Mouse (Mus musculus) C2C12 (cell line): Measurements from ENCODE around the gene Cnn2. TPM values are rescaled to one million over a fixed set of nuclear protein-coding genes. Genes with fewer than 3 reads are reported as not detected.

Source experiments
- H3K27me3 ChIP-seq: one replicate; pipeline ENCODE4 v1.6.1; 2011; ENCODE audit not compliant: control insufficient read depth, insufficient read depth, insufficient read length
- H3K36me3 ChIP-seq: one replicate; pipeline ENCODE4 v1.6.1; 2011; ENCODE audit not compliant: control insufficient read depth, insufficient read depth
- H3K4me3 ChIP-seq: one replicate; pipeline ENCODE4 v1.5.1; 2011; ENCODE audit warnings: mild to moderate bottlenecking, control low read depth; ENCODE audit not compliant: poor library complexity, insufficient read depth, severe bottlenecking
- H3K79me2 ChIP-seq: one replicate; pipeline ENCODE4 v1.6.1; 2011; ENCODE audit not compliant: control insufficient read depth, insufficient read depth
- H3K79me3 ChIP-seq: one replicate; pipeline ENCODE4 v1.6.1; 2011; ENCODE audit warnings: low read depth, control low read depth
- H3ac ChIP-seq: one replicate; pipeline ENCODE3; 2011; ENCODE audit warnings: low read depth; ENCODE audit not compliant: control insufficient read depth, insufficient read length
- CEBPB ChIP-seq: IDR thresholded peaks from one replicate; pipeline ENCODE4 v1.6.1; 2011; ENCODE audit warnings: low read depth, mild to moderate bottlenecking, control low read depth, moderate library complexity
- CTCF ChIP-seq: IDR thresholded peaks from one replicate; pipeline ENCODE4 v1.5.1; 2011; ENCODE audit not compliant: control insufficient read depth, insufficient read depth, insufficient read length
- FOSL1 ChIP-seq: IDR thresholded peaks from one replicate; pipeline ENCODE4 v1.8.0; 2011; ENCODE audit warnings: mild to moderate bottlenecking, low read length; ENCODE audit not compliant: poor library complexity, insufficient read depth, severe bottlenecking
- MAX ChIP-seq: IDR thresholded peaks from one replicate; pipeline ENCODE4 v1.6.1; 2011; ENCODE audit warnings: mild to moderate bottlenecking, control low read depth
- MYOD1 ChIP-seq: IDR thresholded peaks from one replicate; pipeline ENCODE4 v1.6.1; 2011; ENCODE audit warnings: low read depth; ENCODE audit not compliant: control insufficient read depth, insufficient read length
- MYOG ChIP-seq: IDR thresholded peaks from one replicate; pipeline ENCODE4 v1.6.1; 2011; ENCODE audit not compliant: control insufficient read depth, insufficient read length; ENCODE audit errors: extremely low read depth
- USF1 ChIP-seq: IDR thresholded peaks from one replicate; pipeline ENCODE4 v1.6.1; 2011; ENCODE audit warnings: low read depth, mild to moderate bottlenecking, control low read depth, moderate library complexity
- polyA plus RNA-seq: library from polyadenylated mRNA; unstranded; fragments of >200 nt; fragmentation: generic; extraction: Trizol; gene quantifications from one replicate; pipeline ENCODE4 v1.2.1, GENCODE M21; 2012; ENCODE audit warnings: missing spikeins

The Cnn2 gene
- polyA plus RNA-seq, 1 experiment: 437 TPM

DNA sequence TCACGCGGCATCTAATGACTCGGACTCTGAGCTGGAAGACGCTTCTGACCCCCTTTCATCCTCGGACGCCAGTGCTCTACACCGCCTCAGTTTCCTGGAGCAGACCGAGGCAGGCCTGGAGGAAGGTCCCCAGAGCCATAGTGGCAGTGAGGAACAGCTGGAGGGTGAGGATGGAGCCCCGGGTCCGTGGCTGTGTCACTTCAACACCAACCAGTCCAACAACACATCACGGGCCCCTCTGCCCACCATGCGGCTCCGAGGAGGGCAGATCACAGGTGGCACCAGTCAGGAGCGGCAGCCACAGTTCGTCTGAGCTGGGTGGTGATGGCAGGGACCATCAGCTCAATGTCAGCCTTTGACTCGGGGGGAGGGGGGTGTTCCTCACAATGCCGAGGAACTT lies 42.4 kb downstream of the Cnn2 start:
- no peaks in the 10 kb centered on the region for H3K27me3 ChIP-seq
- peaks cover 5% of the 10 kb centered on the region for H3K79me2 ChIP-seq
- H3K4me3 ChIP-seq: no peak overlapping the region
- TF ChIP-seq MAX (no peak), MYOD1 (no peak), MYOG (no peak), USF1 (no peak), CEBPB (no peak), FOSL1 (no peak), CTCF (no peak)
- H3ac ChIP-seq: no peak overlapping the region
- H3K79me3 ChIP-seq: no peaks in the 10 kb centered on the region
- peaks cover 13% of the 10 kb centered on the region for H3K36me3 ChIP-seq

DNA sequence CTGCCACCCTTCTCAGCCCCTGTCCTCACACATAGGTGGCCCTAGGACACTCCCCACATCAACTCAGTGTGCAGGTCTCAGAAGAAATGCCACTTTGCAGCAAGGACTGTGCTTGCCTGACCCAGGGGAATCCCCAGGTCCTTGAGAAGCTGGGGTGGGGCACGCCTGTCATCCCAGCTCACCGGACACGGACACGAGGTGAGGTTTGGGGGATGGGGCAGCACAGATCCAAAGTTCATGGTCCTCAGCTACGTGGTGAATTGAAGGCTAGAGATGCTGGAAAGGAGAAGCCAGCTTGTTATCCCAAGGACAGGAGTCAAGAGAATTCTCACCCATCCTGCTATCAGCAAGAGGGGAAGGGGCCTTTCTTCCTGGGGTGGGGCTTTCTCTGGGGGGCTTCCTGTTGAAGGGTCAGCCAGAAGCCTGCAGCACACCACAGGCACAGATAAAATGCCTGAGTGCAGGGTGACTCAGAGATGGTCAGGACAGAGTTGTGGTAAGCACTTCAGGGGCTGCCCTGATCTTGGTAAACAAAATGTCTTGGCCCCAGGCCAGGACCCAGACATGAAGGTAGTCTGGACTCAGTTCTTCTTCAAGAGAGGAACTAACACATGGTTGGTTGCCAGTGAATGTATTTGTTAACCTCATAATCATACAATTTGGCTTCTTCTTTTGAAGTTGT lies 44.6 kb downstream of the Cnn2 start:
- H3K79me2 ChIP-seq: peaks cover 22% of the 10 kb centered on the region
- TF ChIP-seq CEBPB: no peak
- peak; percentile 55 for TF ChIP-seq MAX
- peak; percentile 34 for TF ChIP-seq MYOD1
- TF ChIP-seq MYOG: no peak
- TF ChIP-seq FOSL1: peak; percentile 37
- TF ChIP-seq USF1: no peak

DNA sequence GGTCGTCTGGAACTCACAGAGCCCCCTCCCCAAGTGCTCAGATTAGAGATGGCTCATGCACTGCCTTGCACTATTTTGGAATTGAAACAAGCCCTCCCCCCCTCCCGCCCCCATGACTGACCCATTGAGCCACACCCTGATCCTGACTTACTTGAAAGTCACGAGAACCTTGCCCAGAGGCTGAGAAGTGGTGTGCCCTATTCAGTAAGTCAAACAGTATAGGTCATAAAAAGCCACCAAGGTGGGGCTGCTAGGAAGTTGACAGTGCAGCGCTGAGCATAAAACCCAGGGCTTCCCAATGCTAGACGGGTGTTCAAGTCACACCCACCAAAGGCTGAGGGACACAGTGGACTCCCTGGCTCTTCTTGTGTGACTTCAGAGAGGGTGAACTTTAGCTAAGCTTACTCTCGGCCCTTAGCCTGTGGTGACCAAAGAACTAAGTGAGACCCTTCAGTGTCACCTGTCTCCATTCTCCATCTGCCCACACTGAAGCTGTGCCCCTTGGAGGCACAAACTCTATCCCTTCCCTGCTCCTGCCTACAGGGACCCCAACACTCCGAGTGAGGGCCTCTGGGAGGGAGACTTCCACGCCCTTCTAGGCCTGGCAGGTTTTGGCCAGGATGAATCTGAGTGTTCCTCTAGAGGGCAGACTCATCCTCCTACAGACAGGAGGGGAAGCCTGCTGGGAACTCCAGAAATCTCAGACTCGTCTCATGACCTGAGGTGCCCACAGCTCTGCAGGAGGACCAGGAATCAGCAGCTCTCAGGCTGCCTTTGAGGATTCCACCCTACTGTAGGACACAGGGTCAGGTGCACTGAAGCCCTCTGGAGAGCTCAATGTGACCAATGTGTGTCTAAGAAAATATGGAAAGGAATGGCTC lies 45.4 kb downstream of the Cnn2 start:
- Histone ChIP-seq H3K79me2 (peaks cover 30% of the 10 kb centered on the region), H3K36me3 (peaks cover 41% of the 10 kb centered on the region), H3K27me3 (no peaks in the 10 kb centered on the region), H3K4me3 (no peak overlapping the region), H3K79me3 (peaks cover 15% of the 10 kb centered on the region), H3ac (peak overlapping the region; percentile 58)
- TF ChIP-seq CEBPB (no peak), CTCF (peak; percentile 44)

More for the DNA sequence above, 44.6 kb downstream of the Cnn2 start:
- Histone ChIP-seq H3ac (peak overlapping the region; percentile 33), H3K79me3 (peaks cover 6% of the 10 kb centered on the region), H3K27me3 (no peaks in the 10 kb centered on the region), H3K4me3 (no peak overlapping the region), H3K36me3 (peaks cover 35% of the 10 kb centered on the region)

DNA sequence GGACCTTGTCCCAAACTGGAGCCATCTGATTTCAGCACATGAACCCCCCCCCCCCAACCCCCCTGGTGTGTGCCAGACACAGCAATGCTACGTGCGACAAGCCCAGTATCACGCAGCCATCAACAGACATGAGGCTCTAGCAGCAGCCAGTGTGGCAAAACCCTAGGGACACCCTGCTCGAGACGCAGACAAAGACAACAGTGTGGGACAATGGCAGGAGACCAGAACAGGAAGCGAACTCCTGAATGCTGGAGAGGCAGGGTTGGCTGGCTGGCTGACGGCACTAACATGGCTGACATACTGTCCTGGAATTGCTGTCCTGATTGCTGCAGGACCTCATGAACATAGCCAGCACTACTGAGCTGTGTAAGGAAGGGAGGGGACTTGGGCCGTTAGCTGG lies 46.8 kb downstream of the Cnn2 start:
- peak overlapping the region; percentile 14 for H3ac ChIP-seq

DNA sequence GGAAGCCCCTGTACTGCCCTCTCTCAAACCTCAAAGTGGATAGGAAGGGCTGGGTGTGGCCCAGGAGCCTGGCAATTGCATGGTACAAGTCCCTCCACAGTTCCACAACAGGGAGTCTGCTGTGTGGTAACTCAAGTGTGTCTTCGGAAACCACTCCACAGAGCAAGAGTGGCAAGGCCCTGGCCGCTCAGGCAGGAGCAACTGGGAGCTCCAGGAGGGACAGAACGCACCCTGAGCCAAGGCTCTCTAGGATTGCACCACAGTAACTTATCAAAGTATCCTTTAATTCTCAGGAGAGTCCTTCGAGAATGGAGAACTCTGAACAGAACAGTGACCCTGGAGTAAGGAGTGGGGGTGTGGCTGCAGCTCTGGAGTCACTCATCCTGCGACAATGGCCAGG lies 47.3 kb downstream of the Cnn2 start:
- Histone ChIP-seq H3ac (no peak overlapping the region), H3K4me3 (no peak overlapping the region), H3K36me3 (peaks cover 41% of the 10 kb centered on the region), H3K27me3 (no peaks in the 10 kb centered on the region), H3K79me2 (peaks cover 39% of the 10 kb centered on the region), H3K79me3 (peaks cover 21% of the 10 kb centered on the region)
- TF ChIP-seq CEBPB (no peak), MAX (no peak), CTCF (no peak), USF1 (no peak)

More for the DNA sequence above, 46.8 kb downstream of the Cnn2 start:
- TF ChIP-seq MAX (no peak), CTCF (no peak), MYOD1 (no peak), CEBPB (no peak), FOSL1 (no peak), USF1 (no peak), MYOG (no peak)
- peaks cover 21% of the 10 kb centered on the region for H3K79me3 ChIP-seq
- peaks cover 41% of the 10 kb centered on the region for H3K36me3 ChIP-seq
- H3K27me3 ChIP-seq: no peaks in the 10 kb centered on the region
- no peak overlapping the region for H3K4me3 ChIP-seq
- peaks cover 39% of the 10 kb centered on the region for H3K79me2 ChIP-seq

DNA sequence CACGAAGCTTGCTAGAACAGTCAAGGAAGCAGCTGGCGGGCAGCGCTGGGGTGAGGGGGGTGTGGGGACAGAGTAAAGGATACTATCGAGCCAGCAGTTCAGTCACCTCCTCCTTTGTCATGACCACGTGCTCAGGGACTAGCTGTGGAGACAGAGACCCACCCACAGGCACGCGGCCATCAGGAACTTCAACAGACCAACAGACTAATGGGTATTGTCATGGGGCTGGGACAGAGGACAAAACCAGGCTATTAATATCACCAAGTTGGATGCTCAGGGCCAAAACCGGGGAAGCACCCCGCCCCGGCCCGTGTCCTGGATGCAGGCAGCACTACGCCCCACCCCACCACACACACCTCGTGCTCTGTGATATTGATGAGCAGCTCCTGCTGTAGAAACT lies 48.4 kb downstream of the Cnn2 start:
- Histone ChIP-seq H3K79me2 (peaks cover 39% of the 10 kb centered on the region), H3K4me3 (no peak overlapping the region), H3K36me3 (peaks cover 41% of the 10 kb centered on the region), H3ac (no peak overlapping the region), H3K27me3 (no peaks in the 10 kb centered on the region), H3K79me3 (peaks cover 21% of the 10 kb centered on the region)
- TF ChIP-seq MAX (no peak), FOSL1 (no peak), CTCF (no peak)
